Mouse (Mus musculus) macrophage (primary cell): ENCODE results near the gene Pex11b. TPM values are rescaled to one million over a fixed set of nuclear protein-coding genes. Genes with fewer than 3 reads are reported as not detected.
"Not testable (repeated sequence)": the region's sequence is repeated elsewhere in the genome, so short reads cannot be mapped to it uniquely, and the experiment has no call there.

Experiments used
- H3K27ac ChIP-seq: fragments of 350-480 bp; formaldehyde crosslinking; 2 replicates; pipeline ENCODE4 v1.9.0; 2021
- H3K36me3 ChIP-seq: fragments of 350-480 bp; formaldehyde crosslinking; 2 replicates; pipeline ENCODE4 v1.9.0; 2021; ENCODE audit errors: inconsistent target
- H3K4me3 ChIP-seq: fragments of 350-480 bp; formaldehyde crosslinking; 2 replicates; pipeline ENCODE4 v1.9.0; 2021; ENCODE audit errors: inconsistent target
- H3K79me2 ChIP-seq: fragments of 350-480 bp; formaldehyde crosslinking; 2 replicates; pipeline ENCODE4 v1.9.0; 2021; ENCODE audit errors: inconsistent target
- WGBS: methylation state at CpG from one replicate; pipeline ENCODE4 v1.1.7; 2026; ENCODE audit warnings: inconsistent platforms; ENCODE audit not compliant: missing documents; 5-methylcytosine and 5-hydroxymethylcytosine counted together
- polyA plus RNA-seq: library from polyadenylated mRNA; stranded (reverse); fragments of 250-400 nt; gene quantifications from 3 replicates; pipeline ENCODE4 v1.2.4, GENCODE M21; 2018; ENCODE audit warnings: inconsistent platforms

Gene Pex11b
- polyA plus RNA-seq, 1 experiment from 2014 or later = 17.2 TPM

DNA sequence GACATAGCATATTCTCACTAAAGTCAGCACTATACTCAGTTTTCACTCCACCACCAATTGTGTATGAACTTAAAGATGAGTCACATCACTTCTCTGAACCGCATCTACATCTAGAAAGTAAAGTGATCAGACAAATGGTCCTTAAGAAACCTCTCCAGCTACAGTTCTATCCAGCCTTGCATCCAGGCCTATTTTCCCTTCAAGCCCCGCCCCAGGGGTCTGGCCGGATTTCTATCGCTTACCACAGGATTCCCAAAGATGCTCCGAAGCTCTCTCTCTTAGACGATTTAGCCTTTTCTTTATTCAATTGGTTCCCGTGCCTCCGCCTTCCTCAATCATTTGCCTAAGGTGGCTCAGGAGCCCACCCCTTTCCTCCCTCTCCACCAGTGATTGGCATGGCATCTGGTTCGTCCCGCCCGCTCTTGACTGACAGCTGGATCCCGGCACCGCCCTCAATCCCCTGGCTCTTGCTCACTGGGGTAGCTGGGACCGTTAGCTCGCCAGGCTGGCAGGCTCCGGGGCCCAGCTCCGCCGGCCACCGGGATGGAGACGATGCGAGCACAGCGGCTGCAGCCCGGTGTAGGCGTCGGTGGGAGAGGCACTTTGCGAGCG, 34.4 kb upstream of the Pex11b start, which contains the start of gene Lix1l:
Lix1l (plus strand) TSS at position 511 of the 612 bp plus-strand sequence.
- H3K4me3 ChIP-seq = peak within 1 kb of the TSS; percentile 30
- H3K79me2 ChIP-seq = no peaks in the 10 kb centered on the region
- WGBS = 2% methylated on average over 27 of the region's 27 CpGs
- H3K27ac ChIP-seq = no peak within 1 kb of the TSS
- no peaks in the 10 kb centered on the region for H3K36me3 ChIP-seq

DNA sequence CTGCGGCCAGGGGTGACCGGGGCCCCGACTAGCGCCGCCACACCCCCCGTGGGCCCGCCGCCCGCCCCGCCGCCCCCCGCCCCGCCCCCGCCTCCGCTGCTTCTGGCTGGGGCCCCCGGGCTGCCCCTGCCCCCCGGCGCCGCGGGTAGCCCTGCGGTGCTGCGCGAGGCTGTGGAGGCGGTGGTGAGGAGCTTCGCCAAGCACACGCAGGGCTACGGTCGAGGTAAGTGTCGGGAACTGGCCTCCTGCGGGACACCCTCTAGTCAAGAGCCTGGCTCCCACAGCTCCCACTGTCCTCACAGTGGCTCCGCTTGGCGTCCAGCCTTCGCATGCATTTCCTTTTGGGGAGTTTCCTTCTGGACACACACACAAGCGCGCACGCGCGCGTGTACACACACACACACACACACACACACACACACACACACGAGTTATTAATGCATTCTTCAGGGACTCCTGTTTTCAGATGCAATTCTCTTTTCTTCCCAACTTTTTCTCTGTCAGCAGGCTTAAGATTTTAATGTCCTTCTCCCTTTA, 33.9 kb upstream of the Pex11b start:
- no peaks in the 10 kb centered on the region for H3K79me2 ChIP-seq
- no peak overlapping the region for H3K27ac ChIP-seq
- no peaks in the 10 kb centered on the region for H3K36me3 ChIP-seq
- peak overlapping the region; percentile 30 for H3K4me3 ChIP-seq
- WGBS = 2% methylated on average over 18 of the region's 40 CpGs

DNA sequence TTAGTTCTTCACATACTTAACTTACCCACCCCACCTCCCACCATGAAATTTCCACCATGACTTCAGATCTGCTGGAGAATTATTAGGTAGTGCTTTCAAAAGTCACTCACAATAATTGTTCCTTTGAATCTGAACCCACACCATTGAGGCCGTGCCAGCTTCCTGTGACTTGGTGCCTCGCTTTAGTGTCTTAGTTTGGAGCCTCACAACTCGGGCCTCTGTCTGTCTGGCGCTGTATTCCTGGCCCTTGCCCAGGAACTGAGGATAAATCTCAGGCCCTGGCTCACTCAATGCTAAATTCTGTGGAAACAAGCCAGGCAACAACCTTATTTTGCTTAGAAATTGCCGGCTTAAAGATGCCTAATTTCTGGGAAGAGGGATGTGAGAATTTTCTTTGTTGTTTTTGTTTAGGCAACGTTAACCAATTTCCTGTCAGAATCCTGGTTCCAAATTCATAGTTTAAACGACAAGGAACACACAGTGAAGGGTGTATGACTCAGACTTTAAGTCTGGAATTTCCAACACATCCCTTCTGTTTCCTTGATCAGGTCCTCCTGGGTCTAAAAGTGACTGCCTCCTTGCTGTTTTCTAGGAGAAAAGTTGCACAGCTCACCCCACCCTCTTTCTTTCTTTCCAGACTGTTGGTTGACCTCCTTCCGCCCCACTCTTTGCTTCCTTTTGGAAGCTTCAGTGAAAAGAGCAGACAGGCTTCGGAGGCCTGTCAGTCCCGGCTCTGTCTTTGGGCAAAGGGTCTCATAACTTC, 33.1 kb upstream of the Pex11b start:
- Histone ChIP-seq H3K4me3 (0 out of 2 replicates have a peak overlapping the region, but pooled peaks have one; percentile 30), H3K36me3 (no peaks in the 10 kb centered on the region), H3K79me2 (no peaks in the 10 kb centered on the region), H3K27ac (no peak overlapping the region)
- 78% methylated on average over 10 of the region's 10 CpGs for WGBS

DNA sequence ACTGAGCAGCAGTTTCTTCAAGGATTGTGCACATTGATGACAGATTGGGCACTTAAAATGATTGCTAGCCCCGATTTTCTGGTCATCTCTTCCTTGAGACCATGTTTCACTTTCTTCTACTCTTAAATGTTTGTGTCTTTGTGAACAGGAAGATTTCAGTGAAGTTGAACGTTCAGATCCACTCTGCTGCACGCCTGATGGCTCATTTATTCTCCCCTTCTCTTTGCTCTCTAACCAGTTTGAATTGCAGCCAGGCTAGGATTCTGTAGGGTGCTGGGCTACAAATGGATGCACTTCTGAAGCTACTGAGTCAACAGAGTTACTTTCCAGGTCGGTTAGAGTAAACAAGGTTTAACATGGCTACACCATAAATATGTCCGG, 32.5 kb upstream of the Pex11b start:
- Histone ChIP-seq H3K79me2 (no peaks in the 10 kb centered on the region), H3K36me3 (no peaks in the 10 kb centered on the region), H3K4me3 (no peak overlapping the region), H3K27ac (no peak overlapping the region)
- WGBS = 78% methylated on average over 5 of the region's 5 CpGs

DNA sequence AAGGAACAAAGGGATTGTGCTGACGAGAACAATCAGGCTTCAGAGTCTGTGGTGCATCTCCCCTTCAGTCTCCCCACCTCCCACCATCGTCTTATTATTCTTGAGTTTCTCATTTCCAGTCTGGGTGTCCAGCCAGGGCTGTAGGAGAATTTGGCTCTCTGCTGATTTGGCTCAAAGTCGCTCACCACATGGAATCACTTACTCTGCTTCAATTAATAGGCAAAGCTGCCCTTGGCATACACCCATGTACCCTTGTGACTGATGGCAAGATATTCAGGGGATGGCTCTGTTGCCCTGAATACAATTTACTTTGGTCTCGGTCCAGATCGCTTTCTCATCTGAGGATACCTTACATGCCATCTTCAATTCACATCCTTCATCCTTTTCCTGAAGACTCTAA, 31.9 kb upstream of the Pex11b start:
- no peak overlapping the region for H3K27ac ChIP-seq
- no peak overlapping the region for H3K4me3 ChIP-seq
- WGBS = 94% methylated on average over 5 of the region's 5 CpGs

DNA sequence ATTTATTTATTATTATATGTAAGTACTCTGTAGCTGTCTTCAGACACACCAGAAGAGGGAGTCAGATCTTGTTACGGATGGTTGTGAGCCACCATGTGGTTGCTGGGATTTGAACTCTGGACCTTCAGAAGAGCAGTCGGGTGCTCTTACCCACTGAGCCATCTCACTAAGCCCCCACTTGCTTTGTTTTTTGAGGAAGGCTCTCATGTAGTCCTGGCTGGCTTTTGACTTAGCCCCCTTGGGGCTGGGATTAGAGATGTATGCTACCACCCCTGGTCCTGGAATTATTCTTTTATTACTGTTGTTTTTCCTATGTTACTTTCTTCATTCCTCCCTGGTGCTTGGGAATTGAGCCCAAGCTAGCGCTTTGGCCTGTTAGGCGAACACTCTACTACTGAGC, 29.2 kb upstream of the Pex11b start:
- WGBS = 95% methylated on average over 3 of the region's 4 CpGs
- H3K4me3 ChIP-seq = not testable (repeated sequence)

More for the DNA sequence above, 31.9 kb upstream of the Pex11b start:
- Histone ChIP-seq H3K79me2 (no peaks in the 10 kb centered on the region), H3K36me3 (no peaks in the 10 kb centered on the region)

DNA sequence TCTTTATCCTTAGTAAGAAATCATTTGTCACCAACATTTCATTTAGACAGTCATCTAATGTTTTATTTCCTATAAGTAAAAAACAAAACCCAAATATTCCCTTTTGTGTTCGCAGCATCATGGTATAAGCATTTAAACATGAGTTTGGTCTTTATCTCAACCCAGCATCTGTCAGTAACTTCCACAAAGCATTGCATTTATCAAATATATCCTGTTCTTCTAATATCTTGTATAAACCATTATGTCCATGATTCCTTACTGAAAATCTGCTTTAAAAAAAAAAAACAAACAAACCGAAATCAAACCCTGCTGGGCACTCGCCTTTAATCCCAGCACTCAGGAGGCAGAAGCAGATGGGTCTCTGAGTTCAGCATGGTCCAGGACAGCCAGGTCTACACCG, 28.6 kb upstream of the Pex11b start:
- no peak overlapping the region for H3K4me3 ChIP-seq
- WGBS = 86% methylated on average over 4 of the region's 4 CpGs
- no peaks in the 10 kb centered on the region for H3K36me3 ChIP-seq
- no peaks in the 10 kb centered on the region for H3K79me2 ChIP-seq
- no peak overlapping the region for H3K27ac ChIP-seq

More for the DNA sequence above, 29.2 kb upstream of the Pex11b start:
- not testable (repeated sequence) for H3K36me3 ChIP-seq, H3K79me2 ChIP-seq, H3K27ac ChIP-seq

DNA sequence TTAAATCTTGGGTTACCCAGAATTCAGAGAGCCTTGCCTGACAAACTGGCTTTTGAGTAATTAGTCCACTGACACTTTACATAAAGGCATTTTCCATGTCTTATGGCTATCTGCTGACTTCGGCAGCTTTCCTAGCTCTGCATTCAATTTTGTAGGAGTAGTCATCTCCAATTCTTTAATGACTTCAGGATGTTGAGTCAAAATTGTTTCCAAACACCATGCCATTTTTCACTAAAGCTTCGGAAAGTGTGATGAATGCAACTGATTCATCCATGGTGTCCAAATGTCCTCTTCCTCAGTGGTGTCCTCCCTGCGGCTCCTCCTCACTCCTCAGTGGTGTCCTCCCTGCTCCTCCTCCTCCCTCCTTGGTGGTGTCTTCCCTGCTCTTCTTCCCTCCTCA, 17.2 kb upstream of the Pex11b start:
- no peak overlapping the region for H3K4me3 ChIP-seq
- H3K27ac ChIP-seq = no peak overlapping the region
- 100% methylated on average over 2 of the region's 3 CpGs for WGBS
- peaks cover 9% of the 10 kb centered on the region; the same call in 1 of the 2 replicates for H3K36me3 ChIP-seq
- H3K79me2 ChIP-seq = no peaks in the 10 kb centered on the region

DNA sequence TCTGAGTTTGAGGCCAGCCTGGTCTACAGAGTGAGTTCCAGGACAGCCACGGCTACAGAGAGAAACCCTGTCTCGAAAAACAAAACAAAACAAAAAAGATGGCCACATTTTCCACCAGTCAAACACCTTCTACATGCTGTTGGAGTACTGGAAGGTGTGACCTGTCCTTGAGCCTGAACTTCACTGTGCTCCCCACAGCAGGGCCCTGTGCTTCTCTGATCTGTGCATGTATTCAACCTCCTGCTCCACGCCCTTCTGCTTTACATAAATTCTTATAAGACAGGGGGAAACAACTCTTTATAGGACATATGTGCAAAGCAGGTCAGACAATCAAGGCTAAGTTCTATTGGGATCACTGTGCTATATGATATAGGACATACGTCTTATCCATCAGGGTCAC, 12.0 kb upstream of the Pex11b start:
- WGBS = 95% methylated on average over 4 of the region's 4 CpGs
- H3K79me2 ChIP-seq = no peaks in the 10 kb centered on the region
- no peak overlapping the region for H3K4me3 ChIP-seq
- H3K36me3 ChIP-seq = peaks cover 19% of the 10 kb centered on the region; the same call in 1 of the 2 replicates
- H3K27ac ChIP-seq = no peak overlapping the region

DNA sequence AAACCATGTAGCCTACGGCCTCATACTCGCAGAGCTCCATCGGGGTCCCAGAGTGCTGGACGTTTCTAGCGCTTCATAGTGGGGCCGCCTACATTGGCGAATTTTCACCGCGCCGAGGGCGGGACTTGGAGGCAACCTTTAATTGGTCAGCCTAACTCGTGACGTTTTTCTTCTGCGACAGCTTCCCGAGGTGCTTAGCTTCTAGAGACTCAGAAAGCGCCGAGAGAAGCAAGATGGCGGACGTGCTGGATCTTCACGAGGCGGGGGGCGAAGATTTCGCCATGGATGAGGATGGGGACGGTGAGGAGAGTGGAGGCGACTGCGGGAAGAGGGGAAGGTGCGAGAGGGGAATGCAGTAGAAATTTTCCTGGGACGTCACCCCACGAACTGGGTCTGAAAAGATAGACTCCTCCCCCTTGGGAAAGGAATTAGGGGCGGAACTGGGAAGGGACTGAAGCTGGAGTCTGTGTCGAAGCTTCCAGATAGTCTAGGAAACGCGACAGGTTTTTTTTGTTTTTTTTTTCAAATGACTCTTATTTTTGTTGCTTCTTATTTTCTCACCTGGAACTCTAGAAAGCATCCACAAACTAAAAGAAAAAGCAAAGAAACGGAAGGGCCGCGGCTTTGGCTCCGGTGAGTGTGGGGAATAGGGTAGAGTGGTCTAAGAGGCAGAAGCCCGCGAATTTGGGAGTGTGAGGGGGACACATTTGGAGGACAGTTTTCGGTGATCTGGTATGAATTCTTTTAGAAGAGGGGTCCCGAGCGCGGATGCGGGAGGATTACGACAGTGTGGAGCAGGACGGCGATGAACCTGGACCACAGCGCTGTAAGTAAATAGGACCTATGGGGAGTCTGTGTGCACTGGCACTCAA, 5.2 kb upstream of the Pex11b start, which contains the start of gene Rbm8a:
Rbm8a (plus strand) TSS at position 205 of the 872 bp plus-strand sequence.
- peak within 1 kb of the TSS; percentile 80 for H3K27ac ChIP-seq
- peak within 1 kb of the TSS; percentile 97 for H3K4me3 ChIP-seq
- WGBS = under 1% methylated on average over 38 of the region's 48 CpGs
- peaks cover 16% of the 10 kb centered on the region; the same call in 1 of the 2 replicates for H3K36me3 ChIP-seq
- peaks cover 29% of the 10 kb centered on the region for H3K79me2 ChIP-seq

DNA sequence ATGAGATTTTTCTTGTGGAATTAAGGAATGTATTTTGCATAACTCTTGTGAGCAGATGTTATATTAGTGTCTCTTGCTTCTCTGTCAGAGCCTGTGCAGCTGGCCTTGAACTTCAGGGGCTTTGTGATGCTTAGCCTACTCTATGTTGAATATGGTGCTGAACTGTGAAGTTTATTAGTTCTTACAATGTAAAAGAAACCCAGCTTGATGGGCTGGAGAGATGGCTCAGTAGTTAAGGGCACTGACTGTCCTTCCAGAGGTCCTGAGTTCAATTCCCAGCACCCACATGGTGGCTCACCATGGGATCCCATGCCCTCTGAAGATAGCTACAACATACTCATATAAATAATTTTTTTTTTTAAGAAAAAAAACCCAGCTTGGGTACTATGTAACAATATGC, 3.1 kb upstream of the Pex11b start:
- peaks cover 39% of the 10 kb centered on the region for H3K79me2 ChIP-seq
- H3K36me3 ChIP-seq = peaks cover 16% of the 10 kb centered on the region; the same call in 1 of the 2 replicates
- no peak overlapping the region for H3K27ac ChIP-seq
- no peak overlapping the region for H3K4me3 ChIP-seq

DNA sequence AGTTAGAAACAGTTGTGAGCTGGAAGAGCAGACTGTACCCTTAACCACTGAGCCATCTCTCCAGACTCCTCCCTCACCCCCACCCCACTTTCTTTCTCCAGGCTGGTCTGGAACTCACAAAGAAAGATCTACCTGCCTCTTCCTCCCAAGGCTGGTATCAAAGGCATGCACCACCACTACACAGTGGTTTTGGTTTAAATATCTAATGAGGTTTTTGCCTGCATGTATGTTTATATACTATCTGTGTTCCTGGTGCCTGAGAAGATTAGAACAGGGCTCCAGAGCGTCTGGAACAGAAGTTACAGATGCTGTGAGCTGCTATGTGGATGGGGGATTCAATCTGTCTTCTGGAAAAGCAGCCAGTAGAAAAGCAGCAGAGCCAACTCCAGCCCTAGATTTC, 1.2 kb upstream of the Pex11b start:
- WGBS = 100% methylated on average over 1 of the region's 1 CpGs
- Histone ChIP-seq H3K36me3 (peaks cover 30% of the 10 kb centered on the region; the same call in 1 of the 2 replicates), H3K79me2 (peaks cover 39% of the 10 kb centered on the region), H3K4me3 (no peak overlapping the region), H3K27ac (no peak overlapping the region)

DNA sequence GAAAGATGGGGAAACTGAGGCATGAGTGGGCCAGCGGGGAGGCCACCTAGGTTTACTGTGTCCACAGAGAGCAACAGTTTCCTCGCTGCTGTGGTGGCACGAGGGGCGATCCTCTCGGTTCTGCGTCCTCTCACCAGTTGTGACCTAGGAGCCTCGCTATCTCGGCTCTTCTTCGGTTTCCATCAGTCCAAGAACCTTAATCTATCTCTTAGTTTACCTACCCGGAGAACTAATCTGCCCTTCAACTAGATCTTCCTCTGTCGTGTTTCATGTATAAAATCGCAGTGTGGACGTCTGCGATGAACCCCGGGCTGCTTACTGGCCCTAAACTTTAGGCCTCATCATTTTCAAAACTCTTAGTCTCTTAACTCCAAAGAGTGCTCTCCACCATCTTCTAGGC, 730 bp downstream of the Pex11b start:
- WGBS = 6% methylated on average over 15 of the region's 15 CpGs
- peak overlapping the region; percentile 36; the same call in 1 of the 2 replicates for H3K27ac ChIP-seq
- peak overlapping the region; percentile 86 for H3K4me3 ChIP-seq
- peaks cover 27% of the 10 kb centered on the region for H3K79me2 ChIP-seq
- H3K36me3 ChIP-seq = peaks cover 33% of the 10 kb centered on the region; the same call in 1 of the 2 replicates

DNA sequence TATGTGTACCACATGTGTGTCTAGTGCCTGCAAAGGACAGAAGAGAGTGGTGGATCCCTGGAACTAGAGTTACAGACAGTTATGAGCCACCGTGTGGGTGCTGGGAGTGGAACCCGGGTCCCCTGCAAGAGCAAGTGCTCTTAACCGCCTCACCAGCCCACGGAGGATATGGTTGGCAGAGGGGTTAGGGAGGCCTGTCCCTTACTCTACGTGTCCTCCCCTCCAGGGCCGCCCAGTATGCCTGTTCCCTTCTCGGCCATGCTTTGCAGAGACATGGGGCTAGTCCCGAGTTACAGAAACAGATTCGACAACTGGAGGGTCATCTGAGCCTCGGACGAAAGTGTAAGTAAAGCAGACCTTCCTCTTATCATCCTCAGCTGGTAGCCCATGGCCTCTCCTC, 1.3 kb downstream of the Pex11b start:
- Histone ChIP-seq H3K27ac (peak overlapping the region; percentile 36; the same call in 1 of the 2 replicates), H3K4me3 (peak overlapping the region; percentile 86), H3K36me3 (peaks cover 38% of the 10 kb centered on the region; the same call in 1 of the 2 replicates), H3K79me2 (peaks cover 22% of the 10 kb centered on the region)
- 75% methylated on average over 11 of the region's 11 CpGs for WGBS
